Mouse (Mus musculus) lung, postnatal 0 days (tissue): ENCODE results near the gene Polk.

Source experiments
- CTCF ChIP-seq: IDR thresholded peaks from 2 replicates; pipeline ENCODE4 v1.5.1; 2016; ENCODE audit warnings: antibody characterized with exemption, mild to moderate bottlenecking
- EP300 ChIP-seq: IDR thresholded peaks from 2 replicates; pipeline ENCODE4 v1.6.1; 2016; ENCODE audit warnings: antibody characterized with exemption, mild to moderate bottlenecking, control low read depth

GRCm38 (mm10) chr13:96505661-96506060 is 36.7 kb downstream of the Polk start:
- TF ChIP-seq CTCF (no peak), EP300 (no peak)
